In genomic region chr3:89208075-89208657, GRCm38 (mm10) we compare ENCODE assay signal across 1 mouse cellular context.
A peak's percentile ranks its signal among the peaks of the same experiment; 100 is the strongest.
TF ChIP-seq lines count a peak whose summit lies in the region.

No protein-coding gene starts in this region.

TF ChIP-seq in MEL, 35 proteins besides CTCF, POLR2A, EP300 and RAD21:
- TF ChIP-seq CHD1 (IDR thresholded peaks at IDR 0.05; ENCODE audit: low read depth, low read length) (no peak), POLR2AphosphoS5 (IDR thresholded peaks at IDR 0.05; ENCODE audit: borderline replicate concordance, low read depth, low read length) (peak; percentile 46; the same call in 1 of the 2 replicates), KAT2A (conservative IDR thresholded peaks at IDR 0.05; ENCODE audit: low read depth, low read length) (no peak), TCF12 (IDR thresholded peaks at IDR 0.05; ENCODE audit: low read depth, low read length) (no peak)
